Mouse (Mus musculus) kidney, embryonic 14.5 days (tissue): Measurements from ENCODE around the gene Adrm1. TPM values are rescaled to one million over a fixed set of nuclear protein-coding genes. Genes with fewer than 3 reads are reported as not detected.

Source experiments
- ATAC-seq: fragments of 200-750 bp; cut with Nextera tagmentation; 2 replicates; pipeline ENCODE4 v1.8.0; 2017; ENCODE audit warnings: moderate number of reproducible peaks, mild to moderate bottlenecking, moderate TSS enrichment, moderate library complexity; ENCODE audit not compliant: low FRiP score, low TSS enrichment
- H3K27ac ChIP-seq: fragments of 300-500 bp; sonication (generic); 2 replicates; pipeline ENCODE4 v1.5.1; 2014; ENCODE audit warnings: low read depth, mild to moderate bottlenecking, low read length, moderate library complexity, mixed read lengths
- H3K27me3 ChIP-seq: fragments of 300-500 bp; sonication (generic); 2 replicates; pipeline ENCODE4 v1.6.1; 2014; ENCODE audit warnings: mild to moderate bottlenecking, low read length; ENCODE audit not compliant: control insufficient read depth, insufficient read depth
- H3K36me3 ChIP-seq: fragments of 300-500 bp; sonication (generic); 2 replicates; pipeline ENCODE4 v1.6.1; 2014; ENCODE audit warnings: low read length, mixed read lengths; ENCODE audit not compliant: control insufficient read depth, insufficient read depth
- H3K4me1 ChIP-seq: fragments of 300-500 bp; sonication (generic); 2 replicates; pipeline ENCODE4 v1.6.1; 2014; ENCODE audit warnings: low read length, mixed read lengths; ENCODE audit not compliant: control insufficient read depth, insufficient read depth
- H3K4me2 ChIP-seq: fragments of 300-500 bp; sonication (generic); replicated peaks from 2 replicates; pipeline ENCODE4 v1.6.1; 2014; ENCODE audit warnings: low read depth, mild to moderate bottlenecking, low read length
- H3K4me3 ChIP-seq: fragments of 300-500 bp; sonication (generic); 2 replicates; pipeline ENCODE4 v1.5.1; 2014; ENCODE audit warnings: mild to moderate bottlenecking, low read length
- H3K9ac ChIP-seq: fragments of 300-500 bp; sonication (generic); 2 replicates; pipeline ENCODE4 v1.6.1; 2014; ENCODE audit warnings: low read depth, mild to moderate bottlenecking, low read length, moderate library complexity
- H3K9me3 ChIP-seq: fragments of 300-500 bp; sonication (generic); 2 replicates; pipeline ENCODE4 v1.6.1; 2016; ENCODE audit warnings: low read length; ENCODE audit not compliant: control insufficient read depth
- WGBS: fragments of 180-500 bp; shearing (Covaris S2); extraction: QIAGEN DNeasy Blood & Tissue Kit; methylation state at CpG from one replicate; pipeline ENCODE4 v1.1.7; 2014; 5-methylcytosine and 5-hydroxymethylcytosine counted together
- polyA plus RNA-seq: library from polyadenylated mRNA; unstranded; fragments of >200 nt; fragmentation: Nextera tagmentation; extraction: Ambion mirVana; gene quantifications from 2 replicates; pipeline ENCODE4 v1.2.1, GENCODE M21; 2014

The Adrm1 gene
- polyA plus RNA-seq, 1 experiment from 2014 or later = 159 TPM

DNA sequence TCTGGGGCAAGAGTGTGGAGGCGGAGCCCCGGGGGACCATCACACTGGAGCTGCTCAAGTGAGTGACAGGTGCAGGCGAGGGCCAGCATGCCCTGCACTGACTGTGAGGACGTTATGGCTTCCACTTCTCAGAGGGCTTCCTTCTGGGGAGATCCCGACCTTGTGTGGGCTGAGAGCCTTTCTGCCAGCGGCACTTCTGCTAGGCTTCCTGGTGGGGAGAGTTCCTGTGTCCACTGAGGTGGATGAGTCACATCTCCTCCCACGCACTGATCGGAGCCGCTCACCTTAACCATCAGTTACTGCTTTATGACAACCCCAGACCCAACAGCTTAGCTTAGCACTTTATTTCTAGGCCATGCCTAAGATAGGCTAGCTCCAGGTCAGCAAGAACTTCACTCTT, 22.7 kb upstream of the Adrm1 start:
- no peak for ATAC-seq
- no peaks in the 10 kb centered on the region for H3K9me3 ChIP-seq
- WGBS = 69% methylated on average over 9 of the region's 9 CpGs
- H3K36me3 ChIP-seq = peaks cover 67% of the 10 kb centered on the region
- H3K27me3 ChIP-seq = no peaks in the 10 kb centered on the region
- no peak overlapping the region for H3K4me3 ChIP-seq
- no peaks in the 10 kb centered on the region for H3K4me1 ChIP-seq
- no peak overlapping the region for H3K9ac ChIP-seq
- no peak overlapping the region for H3K27ac ChIP-seq
- no peak overlapping the region for H3K4me2 ChIP-seq

DNA sequence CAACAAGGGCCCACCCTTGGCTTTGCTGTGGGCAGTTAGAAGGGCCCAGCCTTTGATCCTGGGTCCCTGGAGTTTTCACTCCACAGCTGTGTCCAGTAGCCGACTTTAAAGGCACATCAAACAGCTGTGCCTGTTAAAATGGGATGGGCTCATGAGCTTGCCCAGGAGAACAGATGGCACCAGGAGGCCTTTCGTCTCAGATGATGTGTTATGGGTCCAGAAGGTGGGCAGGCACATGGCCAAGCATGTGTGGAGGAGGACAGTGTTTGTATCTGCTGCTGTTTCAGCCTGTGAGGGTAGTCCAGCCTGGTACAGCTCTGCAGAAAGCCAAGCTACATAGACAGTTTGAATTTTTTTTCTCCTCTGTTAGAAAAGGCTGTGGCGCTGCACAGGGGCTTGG, 16.5 kb upstream of the Adrm1 start:
- peaks cover 58% of the 10 kb centered on the region for H3K36me3 ChIP-seq

DNA sequence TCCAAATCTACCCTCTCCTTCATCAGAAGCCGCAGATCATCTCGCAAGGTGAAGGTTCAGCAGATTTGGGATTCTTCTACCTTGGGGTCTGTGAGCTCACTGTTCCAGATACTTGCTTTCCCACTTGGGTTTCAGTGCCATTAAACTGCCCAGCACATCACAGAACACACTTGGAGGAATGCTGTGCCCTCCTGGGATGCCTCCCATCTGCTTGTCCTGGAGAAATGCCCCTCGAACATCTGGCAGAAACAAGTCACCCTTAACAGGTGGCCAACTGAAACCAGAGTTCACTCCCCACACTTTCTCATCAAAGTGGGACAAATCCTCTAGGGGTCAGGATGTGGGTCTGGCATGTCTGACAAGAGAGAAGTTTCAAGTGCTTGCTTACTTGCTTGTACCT, 12.7 kb upstream of the Adrm1 start:
- Histone ChIP-seq H3K4me2 (no peak overlapping the region), H3K4me1 (no peaks in the 10 kb centered on the region), H3K36me3 (peaks cover 54% of the 10 kb centered on the region), H3K9me3 (no peaks in the 10 kb centered on the region), H3K27ac (no peak overlapping the region), H3K27me3 (no peaks in the 10 kb centered on the region), H3K4me3 (no peak overlapping the region), H3K9ac (no peak overlapping the region)
- WGBS = 77% methylated on average over 3 of the region's 3 CpGs
- 0 out of 2 replicates have a peak, but pooled peaks have one; percentile 9 for ATAC-seq

More for the DNA sequence above, 16.5 kb upstream of the Adrm1 start:
- no peak overlapping the region for H3K4me3 ChIP-seq
- H3K27ac ChIP-seq = no peak overlapping the region
- no peak overlapping the region for H3K9ac ChIP-seq
- no peak overlapping the region for H3K4me2 ChIP-seq
- 63% methylated on average over 3 of the region's 3 CpGs for WGBS
- H3K9me3 ChIP-seq = no peaks in the 10 kb centered on the region
- H3K4me1 ChIP-seq = no peaks in the 10 kb centered on the region
- H3K27me3 ChIP-seq = no peaks in the 10 kb centered on the region
- ATAC-seq = no peak

DNA sequence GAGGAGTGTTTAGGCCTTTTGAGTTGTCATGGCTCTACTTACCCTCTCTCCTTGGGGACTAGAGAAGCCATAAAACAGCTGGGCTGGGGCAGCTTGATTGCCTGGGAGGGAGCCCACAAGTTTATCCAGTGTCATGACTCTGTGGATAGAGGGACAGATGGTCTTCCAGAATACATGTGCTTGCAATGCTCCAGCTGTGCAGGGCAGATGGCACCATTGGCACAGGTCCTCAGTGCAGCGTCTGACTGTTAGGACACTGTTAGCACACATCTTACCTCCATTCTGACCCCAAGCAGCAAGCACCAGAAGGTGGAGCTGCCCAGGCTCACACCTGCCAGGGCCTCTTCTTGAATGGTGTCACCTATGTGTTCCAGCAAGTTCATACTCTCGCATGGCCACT, 5.4 kb upstream of the Adrm1 start:
- 0 out of 2 replicates have a peak, but pooled peaks cover 2% of the 10 kb centered on the region for H3K4me1 ChIP-seq
- WGBS = 66% methylated on average over 2 of the region's 2 CpGs
- no peak overlapping the region for H3K27ac ChIP-seq
- ATAC-seq = no peak
- no peaks in the 10 kb centered on the region for H3K27me3 ChIP-seq
- no peak overlapping the region for H3K4me2 ChIP-seq
- H3K36me3 ChIP-seq = peaks cover 19% of the 10 kb centered on the region
- no peak overlapping the region for H3K4me3 ChIP-seq
- H3K9ac ChIP-seq = no peak overlapping the region
- no peaks in the 10 kb centered on the region for H3K9me3 ChIP-seq

DNA sequence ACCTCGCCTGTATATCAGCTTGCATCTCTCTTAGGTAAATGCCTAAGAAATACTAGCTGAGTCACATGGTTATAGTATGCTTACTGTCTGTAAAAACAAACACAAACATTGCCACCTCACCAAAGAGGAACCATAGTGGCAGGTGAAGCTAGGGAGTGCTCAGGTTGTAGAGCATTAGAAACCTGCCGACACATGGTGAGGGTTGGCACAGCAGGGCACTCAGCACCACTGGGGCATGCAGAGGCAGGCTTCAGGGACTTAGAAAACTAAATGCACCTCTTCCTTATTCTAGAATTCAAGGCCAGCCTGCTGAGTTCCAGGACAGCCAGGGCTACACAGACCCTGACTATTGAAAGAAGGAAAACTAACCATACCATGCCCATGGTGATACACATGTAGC, 4.4 kb upstream of the Adrm1 start:
- Histone ChIP-seq H3K27me3 (no peaks in the 10 kb centered on the region), H3K4me1 (0 out of 2 replicates have a peak, but pooled peaks cover 4% of the 10 kb centered on the region), H3K36me3 (peaks cover 10% of the 10 kb centered on the region), H3K27ac (no peak overlapping the region), H3K9ac (no peak overlapping the region), H3K4me3 (no peak overlapping the region), H3K9me3 (no peaks in the 10 kb centered on the region), H3K4me2 (no peak overlapping the region)
- WGBS = 86% methylated on average over 2 of the region's 2 CpGs
- ATAC-seq = no peak

DNA sequence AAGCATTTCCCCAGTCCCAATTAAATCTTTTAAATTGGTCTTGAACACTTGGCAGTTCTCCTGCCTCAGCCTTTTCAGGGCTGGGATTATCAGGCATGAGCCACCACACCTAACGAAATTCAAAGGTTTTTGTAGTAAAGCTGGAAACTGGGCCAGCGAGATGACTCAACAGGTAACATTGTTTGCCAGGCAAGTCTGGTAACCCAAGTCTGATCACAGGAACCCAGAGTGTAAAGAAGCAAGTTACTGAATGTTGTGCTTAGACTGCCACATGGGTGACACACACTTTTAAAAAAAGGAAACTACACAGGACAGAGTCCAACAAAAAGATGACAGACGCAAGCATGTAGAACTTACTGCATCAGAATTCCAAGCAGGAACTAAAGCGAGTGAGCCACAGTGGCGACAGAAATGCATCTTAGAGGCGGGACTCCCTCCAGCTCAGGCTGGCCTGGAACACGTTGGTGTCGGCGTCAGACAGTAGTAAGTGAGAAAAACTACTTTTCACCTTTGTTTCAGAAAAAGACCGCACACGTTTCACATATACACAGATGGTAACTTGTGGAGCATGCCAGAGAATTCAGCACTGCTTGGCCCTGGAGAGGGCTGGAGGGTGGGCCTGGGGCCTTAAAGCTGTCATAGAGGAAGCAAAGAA, 1.0 kb upstream of the Adrm1 start:
- H3K4me3 ChIP-seq = 0 out of 2 replicates have a peak overlapping the region, but pooled peaks have one; percentile 62
- no peak for ATAC-seq
- H3K27ac ChIP-seq = no peak overlapping the region
- no peaks in the 10 kb centered on the region for H3K9me3 ChIP-seq
- peak overlapping the region; percentile 55 for H3K4me2 ChIP-seq
- no peaks in the 10 kb centered on the region for H3K27me3 ChIP-seq
- H3K9ac ChIP-seq = no peak overlapping the region
- peaks cover 23% of the 10 kb centered on the region for H3K36me3 ChIP-seq
- peaks cover 18% of the 10 kb centered on the region for H3K4me1 ChIP-seq
- WGBS = 89% methylated on average over 11 of the region's 11 CpGs

DNA sequence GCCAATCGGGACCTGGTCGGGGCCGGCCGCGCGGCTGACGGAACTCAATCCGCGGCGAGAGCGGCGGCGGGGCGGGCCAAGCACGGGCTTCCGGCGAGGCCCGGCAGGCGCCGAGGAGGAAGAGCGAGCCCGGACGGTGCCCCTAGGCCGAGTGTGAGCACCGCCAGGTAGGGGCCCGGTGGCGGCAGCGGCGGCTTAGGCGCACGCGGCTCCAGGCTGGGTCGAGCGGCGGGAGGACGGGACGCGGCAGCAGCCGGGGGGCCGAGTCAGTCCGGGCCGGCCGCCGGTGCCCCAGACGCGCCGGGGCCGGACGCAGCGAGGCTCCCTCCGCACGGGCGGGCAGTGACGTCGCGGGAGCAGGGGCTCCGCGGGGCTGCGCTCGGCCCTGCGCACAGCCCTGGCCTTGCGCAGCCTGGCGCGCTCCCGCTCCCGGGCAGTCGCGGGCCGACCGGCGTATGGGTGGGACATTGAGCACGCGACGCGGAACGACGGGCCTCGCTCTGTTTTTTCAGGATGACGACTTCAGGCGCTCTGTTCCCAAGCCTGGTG, 311 bp downstream of the Adrm1 start:
- ATAC-seq = peak; percentile 70
- Histone ChIP-seq H3K9me3 (no peaks in the 10 kb centered on the region), H3K27me3 (no peaks in the 10 kb centered on the region), H3K4me3 (peak overlapping the region; percentile 62), H3K9ac (peak overlapping the region; percentile 80), H3K27ac (peak overlapping the region; percentile 74), H3K4me2 (peak overlapping the region; percentile 90), H3K4me1 (peaks cover 18% of the 10 kb centered on the region), H3K36me3 (peaks cover 34% of the 10 kb centered on the region)
- 0% methylated on average over 51 of the region's 80 CpGs for WGBS

DNA sequence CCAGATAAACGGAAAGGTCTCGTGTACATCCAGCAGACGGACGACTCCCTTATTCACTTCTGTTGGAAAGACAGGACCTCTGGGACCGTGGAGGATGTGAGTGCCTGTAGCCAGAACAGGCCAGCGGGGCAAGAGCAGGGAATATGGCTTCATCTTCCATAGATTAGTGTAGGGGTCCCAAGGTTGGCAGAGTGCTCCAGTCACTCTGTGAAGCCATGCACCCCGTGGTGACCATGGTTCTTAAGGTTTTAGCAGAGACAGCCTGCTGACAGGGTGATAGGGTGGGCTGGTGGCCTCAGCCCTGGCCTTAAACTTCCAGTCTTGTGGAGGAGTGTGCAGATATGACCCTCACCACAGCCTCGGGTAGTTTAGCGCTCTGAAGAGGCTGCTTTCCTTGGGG, 867 bp downstream of the Adrm1 start:
- Histone ChIP-seq H3K27ac (no peak overlapping the region), H3K27me3 (no peaks in the 10 kb centered on the region), H3K4me1 (peaks cover 18% of the 10 kb centered on the region), H3K4me3 (peak overlapping the region; percentile 62), H3K9me3 (no peaks in the 10 kb centered on the region), H3K9ac (peak overlapping the region; percentile 80), H3K36me3 (peaks cover 40% of the 10 kb centered on the region), H3K4me2 (peak overlapping the region; percentile 90)
- WGBS = 8% methylated on average over 7 of the region's 9 CpGs
- ATAC-seq = no peak

DNA sequence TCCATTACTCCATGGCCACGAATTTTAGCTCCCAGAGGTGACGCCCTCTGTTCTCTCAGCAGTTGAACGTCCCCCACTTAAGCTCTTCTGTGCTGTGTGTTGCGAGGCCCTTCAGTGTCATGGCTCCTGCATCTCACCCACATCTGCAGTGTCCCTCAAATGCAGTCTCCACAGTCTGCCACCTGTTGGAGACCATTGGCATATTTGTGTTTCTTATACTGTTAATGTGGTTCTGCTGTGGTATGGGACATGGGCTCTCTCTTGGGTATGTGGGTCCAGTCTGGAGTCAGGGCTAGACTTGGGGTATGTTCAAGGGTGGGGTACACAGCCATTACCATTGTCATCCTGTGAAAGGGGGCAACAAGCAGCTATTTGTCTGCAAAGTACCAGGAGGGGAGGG, 1.9 kb downstream of the Adrm1 start:
- ATAC-seq = no peak
- no peaks in the 10 kb centered on the region for H3K9me3 ChIP-seq
- H3K27ac ChIP-seq = no peak overlapping the region
- H3K4me1 ChIP-seq = peaks cover 18% of the 10 kb centered on the region
- H3K4me2 ChIP-seq = peak overlapping the region; percentile 90
- H3K36me3 ChIP-seq = peaks cover 50% of the 10 kb centered on the region
- H3K27me3 ChIP-seq = no peaks in the 10 kb centered on the region
- 81% methylated on average over 4 of the region's 4 CpGs for WGBS
- H3K9ac ChIP-seq = 0 out of 2 replicates have a peak overlapping the region, but pooled peaks have one; percentile 80
- H3K4me3 ChIP-seq = peak overlapping the region; percentile 62; the same call in 1 of the 2 replicates
